Mouse (Mus musculus) neural tube, embryonic 12.5 days (tissue): ENCODE measurements at regions not wholly inside any gene's neighbourhood (a gene's known extent, or its start where the extent isn't known, plus 50 kb on each side); places are given as distances from the start of the nearest gene placed in this dataset.

ENCODE experiments used
- ATAC-seq: fragments of 200-750 bp; cut with Nextera tagmentation; 2 replicates; pipeline ENCODE4 v1.8.0; 2017; ENCODE audit warnings: low read depth, mild to moderate bottlenecking, moderate TSS enrichment, moderate library complexity; ENCODE audit not compliant: low FRiP score
- H3K27ac ChIP-seq: fragments of 300-500 bp; sonication (generic); 2 replicates; pipeline ENCODE4 v1.5.1; 2016
- H3K27me3 ChIP-seq: fragments of 300-500 bp; sonication (generic); replicated peaks from 2 replicates; pipeline ENCODE4 v1.6.1; 2016; ENCODE audit warnings: mild to moderate bottlenecking
- H3K36me3 ChIP-seq: fragments of 300-500 bp; sonication (generic); 2 replicates; pipeline ENCODE4 v1.6.1; 2016; ENCODE audit warnings: mild to moderate bottlenecking
- H3K4me1 ChIP-seq: fragments of 300-500 bp; sonication (generic); 2 replicates; pipeline ENCODE4 v1.6.1; 2016
- H3K4me2 ChIP-seq: fragments of 300-500 bp; sonication (generic); replicated peaks from 2 replicates; pipeline ENCODE4 v1.6.1; 2016; ENCODE audit warnings: mild to moderate bottlenecking
- H3K4me3 ChIP-seq: fragments of 300-500 bp; sonication (generic); 2 replicates; pipeline ENCODE4 v1.5.1; 2016
- H3K9ac ChIP-seq: fragments of 300-500 bp; sonication (generic); 2 replicates; pipeline ENCODE4 v1.6.1; 2016; ENCODE audit warnings: mild to moderate bottlenecking
- H3K9me3 ChIP-seq: fragments of 300-500 bp; sonication (generic); 2 replicates; pipeline ENCODE4 v1.6.1; 2016; ENCODE audit warnings: mild to moderate bottlenecking
- WGBS: fragments of 180-500 bp; shearing (Covaris S2); methylation state at CpG from one replicate; pipeline ENCODE4 v1.1.7; 2016; 5-methylcytosine and 5-hydroxymethylcytosine counted together

GRCm38 (mm10) chr8:89316566-89317175 is 272.7 kb upstream of the Sall1 start:
- H3K27me3 ChIP-seq: no peaks in the 10 kb centered on the region
- no peak for ATAC-seq
- H3K27ac ChIP-seq: no peak overlapping the region
- H3K36me3 ChIP-seq: no peaks in the 10 kb centered on the region
- 38% methylated on average over 12 of the region's 12 CpGs for WGBS
- no peak overlapping the region for H3K4me2 ChIP-seq
- peaks cover 25% of the 10 kb centered on the region for H3K4me1 ChIP-seq
- no peaks in the 10 kb centered on the region for H3K9me3 ChIP-seq
- H3K9ac ChIP-seq: no peak overlapping the region
- H3K4me3 ChIP-seq: no peak overlapping the region

GRCm38 (mm10) chr8:89314907-89315306 is 270.9 kb upstream of the Sall1 start:
- H3K9me3 ChIP-seq: no peaks in the 10 kb centered on the region
- no peak overlapping the region for H3K4me3 ChIP-seq
- H3K4me1 ChIP-seq: peaks cover 30% of the 10 kb centered on the region
- no peak overlapping the region for H3K9ac ChIP-seq
- no peaks in the 10 kb centered on the region for H3K27me3 ChIP-seq
- 75% methylated on average over 3 of the region's 3 CpGs for WGBS
- 0 out of 2 replicates have a peak, but pooled peaks have one; percentile 29 for ATAC-seq
- no peak overlapping the region for H3K4me2 ChIP-seq
- no peak overlapping the region for H3K27ac ChIP-seq
- no peaks in the 10 kb centered on the region for H3K36me3 ChIP-seq

GRCm38 (mm10) chr8:89310696-89311214 is 266.8 kb upstream of the Sall1 start:
- no peak overlapping the region for H3K4me2 ChIP-seq

GRCm38 (mm10) chr8:89309591-89309990 is 265.6 kb upstream of the Sall1 start:
- H3K4me1 ChIP-seq: peaks cover 34% of the 10 kb centered on the region
- H3K36me3 ChIP-seq: no peaks in the 10 kb centered on the region
- H3K27me3 ChIP-seq: no peaks in the 10 kb centered on the region
- 0 out of 2 replicates have a peak overlapping the region, but pooled peaks have one; percentile 70 for H3K27ac ChIP-seq
- no peak for ATAC-seq
- no peaks in the 10 kb centered on the region for H3K9me3 ChIP-seq
- H3K9ac ChIP-seq: no peak overlapping the region
- peak overlapping the region; percentile 36; the same call in 1 of the 2 replicates for H3K4me2 ChIP-seq
- WGBS: 5% methylated on average over 4 of the region's 4 CpGs
- H3K4me3 ChIP-seq: no peak overlapping the region

More at GRCm38 (mm10) chr8:89310696-89311214, 266.8 kb upstream of the Sall1 start:
- H3K4me1 ChIP-seq: peaks cover 38% of the 10 kb centered on the region
- ATAC-seq: 0 out of 2 replicates have a peak, but pooled peaks have one; percentile 43
- 14% methylated on average over 5 of the region's 5 CpGs for WGBS
- no peaks in the 10 kb centered on the region for H3K27me3 ChIP-seq
- no peak overlapping the region for H3K4me3 ChIP-seq
- H3K9me3 ChIP-seq: no peaks in the 10 kb centered on the region
- H3K9ac ChIP-seq: no peak overlapping the region
- H3K27ac ChIP-seq: no peak overlapping the region
- H3K36me3 ChIP-seq: no peaks in the 10 kb centered on the region

- Histone ChIP-seq H3K27me3 (no peaks in the 10 kb centered on the region), H3K36me3 (no peaks in the 10 kb centered on the region), H3K4me3 (no peak overlapping the region), H3K9ac (no peak overlapping the region), H3K9me3 (no peaks in the 10 kb centered on the region), H3K4me2 (peak overlapping the region; percentile 36), H3K27ac (peak overlapping the region; percentile 70; the same call in 1 of the 2 replicates), H3K4me1 (peaks cover 32% of the 10 kb centered on the region)
- 10% methylated on average over 5 of the region's 5 CpGs for WGBS
- no peak for ATAC-seq
These were observed 265.0 kb upstream of the Sall1 start for GRCm38 (mm10) chr8:89308950-89309349.

- H3K4me1 ChIP-seq: peaks cover 32% of the 10 kb centered on the region
- H3K9ac ChIP-seq: no peak overlapping the region
- ATAC-seq: no peak
- WGBS: 12% methylated on average over 8 of the region's 8 CpGs
- H3K27me3 ChIP-seq: no peaks in the 10 kb centered on the region
- H3K27ac ChIP-seq: peak overlapping the region; percentile 70
- H3K36me3 ChIP-seq: no peaks in the 10 kb centered on the region
- H3K9me3 ChIP-seq: no peaks in the 10 kb centered on the region
- H3K4me3 ChIP-seq: no peak overlapping the region
- peak overlapping the region; percentile 36 for H3K4me2 ChIP-seq
These were observed 264.6 kb upstream of the Sall1 start for GRCm38 (mm10) chr8:89308532-89308931.

- WGBS: 10% methylated on average over 10 of the region's 10 CpGs
These were observed 263.6 kb upstream of the Sall1 start for GRCm38 (mm10) chr8:89307601-89308000.

GRCm38 (mm10) chr8:89307085-89307484 is 263.1 kb upstream of the Sall1 start:
- Histone ChIP-seq H3K4me1 (peaks cover 32% of the 10 kb centered on the region), H3K4me3 (no peak overlapping the region), H3K4me2 (peak overlapping the region; percentile 36), H3K9ac (no peak overlapping the region), H3K27me3 (no peaks in the 10 kb centered on the region), H3K36me3 (no peaks in the 10 kb centered on the region), H3K9me3 (no peaks in the 10 kb centered on the region), H3K27ac (no peak overlapping the region)
- WGBS: 58% methylated on average over 4 of the region's 4 CpGs
- no peak for ATAC-seq

More at GRCm38 (mm10) chr8:89307601-89308000, 263.6 kb upstream of the Sall1 start:
- no peaks in the 10 kb centered on the region for H3K36me3 ChIP-seq
- peaks cover 32% of the 10 kb centered on the region for H3K4me1 ChIP-seq
- no peak overlapping the region for H3K4me3 ChIP-seq
- H3K9me3 ChIP-seq: no peaks in the 10 kb centered on the region
- peak; percentile 73 for ATAC-seq
- H3K27me3 ChIP-seq: no peaks in the 10 kb centered on the region
- H3K4me2 ChIP-seq: peak overlapping the region; percentile 36
- no peak overlapping the region for H3K9ac ChIP-seq
- 0 out of 2 replicates have a peak overlapping the region, but pooled peaks have one; percentile 2 for H3K27ac ChIP-seq

- H3K9ac ChIP-seq: no peak overlapping the region
- H3K4me2 ChIP-seq: no peak overlapping the region
- ATAC-seq: no peak
- H3K27me3 ChIP-seq: no peaks in the 10 kb centered on the region
- no peak overlapping the region for H3K27ac ChIP-seq
- H3K9me3 ChIP-seq: no peaks in the 10 kb centered on the region
- WGBS: 70% methylated on average over 10 of the region's 10 CpGs
- peaks cover 24% of the 10 kb centered on the region for H3K4me1 ChIP-seq
- no peak overlapping the region for H3K4me3 ChIP-seq
- H3K36me3 ChIP-seq: no peaks in the 10 kb centered on the region
These were observed 260.2 kb upstream of the Sall1 start for GRCm38 (mm10) chr8:89304116-89304515.

- no peak overlapping the region for H3K4me3 ChIP-seq
- WGBS: 87% methylated on average over 4 of the region's 4 CpGs
- H3K27ac ChIP-seq: no peak overlapping the region
- H3K9me3 ChIP-seq: no peaks in the 10 kb centered on the region
- H3K4me1 ChIP-seq: peaks cover 16% of the 10 kb centered on the region
- H3K27me3 ChIP-seq: no peaks in the 10 kb centered on the region
- H3K36me3 ChIP-seq: no peaks in the 10 kb centered on the region
- no peak overlapping the region for H3K9ac ChIP-seq
- no peak overlapping the region for H3K4me2 ChIP-seq
- ATAC-seq: no peak
These were observed 259.4 kb upstream of the Sall1 start for GRCm38 (mm10) chr8:89303326-89303725.

GRCm38 (mm10) chr8:89299637-89300036 is 255.7 kb upstream of the Sall1 start:
- Histone ChIP-seq H3K4me2 (no peak overlapping the region), H3K9ac (no peak overlapping the region), H3K4me3 (no peak overlapping the region), H3K27ac (no peak overlapping the region), H3K27me3 (no peaks in the 10 kb centered on the region), H3K9me3 (no peaks in the 10 kb centered on the region), H3K4me1 (no peaks in the 10 kb centered on the region), H3K36me3 (no peaks in the 10 kb centered on the region)
- 84% methylated on average over 4 of the region's 4 CpGs for WGBS
- ATAC-seq: no peak

- 72% methylated on average over 5 of the region's 5 CpGs for WGBS
- no peak overlapping the region for H3K4me3 ChIP-seq
These were observed 251.7 kb upstream of the Sall1 start for GRCm38 (mm10) chr8:89295686-89296085.

More at GRCm38 (mm10) chr8:89295686-89296085, 251.7 kb upstream of the Sall1 start:
- H3K27ac ChIP-seq: no peak overlapping the region
- no peak for ATAC-seq
- no peaks in the 10 kb centered on the region for H3K36me3 ChIP-seq
- H3K9me3 ChIP-seq: no peaks in the 10 kb centered on the region
- H3K4me1 ChIP-seq: no peaks in the 10 kb centered on the region
- H3K27me3 ChIP-seq: no peaks in the 10 kb centered on the region
- H3K9ac ChIP-seq: no peak overlapping the region
- H3K4me2 ChIP-seq: no peak overlapping the region
